Mouse (Mus musculus) megakaryocyte progenitor cell, adult 5-6 weeks (primary cell): Measurements from ENCODE around the gene Usp30. TPM values are rescaled to one million over a fixed set of nuclear protein-coding genes. Genes with fewer than 3 reads are reported as not detected.

Experiments
- ATAC-seq: replicated peaks from 2 replicates; pipeline ENCODE4 v1.8.0; 2016; ENCODE audit warnings: mild to moderate bottlenecking, moderate TSS enrichment, inconsistent platforms; ENCODE audit not compliant: poor library complexity
- total RNA-seq, 2 experiments: library from RNA; stranded (forward) in 1 of 2; stranded (reverse) in 1 of 2; fragments of 157-497, 149-512 nt in 1 of 2; fragments of 200-1000 nt in 1 of 2; gene quantifications; 2 replicates each; pipeline versions ENCODE4 v1.2.3 to v1.2.4; 2015 to 2017

The Usp30 gene
- total RNA-seq (2015) (4.4 and 7.7 TPM in 2 replicates), total RNA-seq (2017) (5.0 and 8.6 TPM in 2 replicates)

DNA sequence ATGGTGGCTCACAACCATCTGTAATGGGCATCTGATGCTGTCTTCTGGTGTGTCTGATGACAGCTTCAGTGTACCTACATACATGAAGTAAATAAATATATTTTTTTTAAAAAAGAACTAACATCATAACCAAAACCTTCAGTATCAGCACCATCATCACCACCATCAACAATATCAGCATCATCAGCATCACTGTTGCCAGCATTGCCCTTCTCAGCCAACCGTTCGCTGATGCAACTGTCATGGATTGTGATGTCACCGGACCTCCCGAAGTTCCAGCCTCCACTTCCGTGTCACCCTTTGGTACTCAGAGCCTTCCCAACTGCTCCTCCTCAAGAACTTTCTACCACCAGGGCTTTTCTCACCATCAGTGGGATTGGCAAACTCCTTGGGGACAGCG lies at the start of gene Usp30:
Gene Usp30 (plus strand): TSS at position 301 of the 400 bp plus-strand sequence.
- no peak for ATAC-seq

DNA sequence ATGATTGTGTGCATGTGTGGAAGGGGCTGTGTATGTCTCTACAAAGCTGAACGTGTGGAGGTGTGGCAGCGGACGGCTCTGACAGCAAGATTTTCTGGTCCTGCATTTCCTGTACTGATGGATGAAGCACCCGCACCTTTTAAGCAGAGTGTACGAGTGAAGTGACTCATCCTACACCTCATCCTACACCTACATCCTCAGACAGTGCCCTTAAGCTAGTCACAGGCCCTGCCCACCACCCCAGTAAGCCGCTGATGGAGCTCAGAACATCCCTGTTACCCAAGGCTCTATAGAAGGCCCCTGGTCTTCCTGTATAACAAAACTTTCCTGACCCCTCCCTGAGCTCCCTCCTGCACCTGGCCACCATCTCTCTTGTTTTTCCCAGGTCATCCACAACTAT lies 40.9 kb upstream of the Usp30 start:
- no peak for ATAC-seq

DNA sequence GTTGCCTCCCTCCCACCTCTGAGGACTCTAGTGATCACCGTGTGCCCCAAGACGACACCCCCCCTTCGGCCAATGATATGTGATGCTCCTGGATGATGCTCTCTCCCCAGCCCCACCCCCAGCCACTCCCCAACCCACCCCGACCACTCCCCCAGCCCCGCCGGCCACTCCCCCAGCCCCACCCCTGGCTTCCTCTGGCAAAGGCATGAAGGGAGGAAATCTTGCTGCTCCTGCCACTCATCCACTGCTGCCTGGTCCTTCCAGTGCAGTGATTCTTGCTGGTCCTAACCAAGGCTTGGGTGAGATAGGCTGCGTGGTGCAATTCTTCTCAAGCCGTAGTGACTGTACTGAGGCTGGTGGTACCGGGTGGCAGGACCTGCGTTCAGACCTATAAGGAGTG lies 40.4 kb upstream of the Usp30 start:
- no peak for ATAC-seq

DNA sequence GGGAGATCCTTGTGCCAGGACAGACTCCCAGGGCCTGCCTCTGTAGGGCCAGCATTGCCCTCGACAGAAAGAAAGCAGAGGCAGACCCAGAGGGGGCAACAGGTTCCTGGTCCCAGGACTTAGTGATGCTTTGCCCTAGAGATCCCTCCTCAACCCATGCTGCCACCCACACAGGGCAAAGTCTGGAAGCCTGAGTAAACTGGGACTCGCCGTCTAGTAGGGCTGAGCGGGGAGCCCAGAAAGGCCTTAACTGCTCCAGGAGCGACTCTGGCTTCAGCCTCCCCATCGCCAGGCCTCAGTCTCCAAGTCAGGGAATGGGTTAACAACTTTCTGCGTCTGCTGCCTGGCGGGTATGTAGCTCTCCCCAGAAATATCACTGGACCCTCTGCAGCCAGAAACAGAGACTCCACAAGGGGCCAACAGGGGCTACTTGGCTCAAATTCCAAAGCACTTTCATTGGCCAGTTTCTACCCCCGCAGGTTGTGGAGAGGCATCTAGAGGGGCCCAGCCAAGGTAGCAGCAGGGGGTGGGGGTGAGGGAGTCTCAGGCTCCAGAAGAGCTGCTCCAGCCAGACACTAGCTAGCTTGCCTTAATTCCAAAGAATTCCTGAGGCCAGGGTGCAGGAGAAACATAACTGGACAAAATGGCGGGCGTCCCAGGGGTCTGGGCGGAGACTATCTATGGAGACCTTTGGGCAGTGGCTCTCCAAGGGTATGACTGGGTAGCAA lies 37.9 kb upstream of the Usp30 start:
- no peak for ATAC-seq

DNA sequence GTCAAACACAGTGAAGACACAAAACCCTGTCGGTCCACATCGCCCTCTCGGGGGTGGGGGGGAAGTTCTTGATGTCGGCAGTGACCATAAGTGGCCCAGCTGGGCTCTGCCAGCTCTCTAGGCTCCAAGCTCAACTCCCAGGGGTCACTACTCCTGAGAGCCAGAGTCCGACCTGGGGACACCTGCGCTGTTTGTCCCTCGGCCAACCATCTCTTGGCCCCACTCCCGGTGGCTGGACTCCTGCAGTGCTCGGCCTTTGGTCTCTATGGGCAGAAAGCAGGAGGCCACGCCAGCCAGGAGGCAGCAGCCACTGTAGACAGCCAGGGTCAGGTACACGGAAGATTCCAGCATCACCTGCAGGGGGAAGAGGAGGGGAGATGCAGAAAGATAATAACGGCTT lies 37.1 kb upstream of the Usp30 start:
- no peak for ATAC-seq

DNA sequence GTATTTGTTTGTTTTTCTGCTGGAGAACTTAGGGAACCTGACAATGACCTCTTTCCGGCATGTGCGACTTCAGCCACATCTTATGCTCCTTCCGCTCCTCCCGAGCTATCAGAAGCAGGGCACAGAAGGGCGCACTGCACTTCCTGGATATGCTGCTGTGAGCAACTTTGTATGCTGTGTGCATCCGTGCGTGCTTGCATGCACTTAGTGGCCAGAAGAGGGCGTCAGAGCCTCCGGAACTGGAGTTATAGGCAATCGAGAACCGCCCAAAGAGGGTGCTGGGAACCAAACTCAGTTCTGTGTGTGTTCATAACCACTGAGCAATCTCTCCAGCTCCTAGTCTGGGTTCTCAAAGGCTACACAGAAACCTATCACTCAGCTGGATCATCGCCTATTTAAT lies 34.6 kb upstream of the Usp30 start:
- ATAC-seq, result no peak

DNA sequence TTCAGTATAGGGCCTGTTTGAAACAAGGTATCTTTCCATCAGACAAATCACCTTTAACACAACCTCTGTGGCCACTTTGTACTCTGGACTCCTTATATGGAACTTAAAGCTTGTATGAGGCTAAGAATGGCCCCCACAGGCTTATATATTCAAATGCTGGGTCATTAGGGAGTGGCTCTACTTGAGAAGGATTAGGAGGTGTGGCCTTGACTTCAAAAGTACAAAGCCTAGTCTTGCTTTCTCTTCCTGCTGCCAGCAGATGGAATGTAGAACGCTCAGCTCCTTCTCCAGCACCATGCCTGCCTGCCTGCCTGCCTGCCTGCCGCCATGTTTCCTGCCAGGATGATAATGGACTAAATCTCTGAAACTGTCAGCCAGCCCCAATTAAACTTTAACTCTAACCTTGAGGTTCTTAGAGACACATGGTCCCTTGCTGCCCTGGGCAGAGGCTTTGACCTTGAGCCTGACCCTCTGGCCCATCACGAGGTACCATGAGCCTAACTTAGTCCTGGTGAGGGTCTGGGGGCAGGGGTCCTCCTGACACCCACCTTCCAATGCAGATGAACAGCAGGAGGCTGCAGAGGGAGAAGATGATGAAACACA lies 33.0 kb upstream of the Usp30 start:
- ATAC-seq, result no peak

DNA sequence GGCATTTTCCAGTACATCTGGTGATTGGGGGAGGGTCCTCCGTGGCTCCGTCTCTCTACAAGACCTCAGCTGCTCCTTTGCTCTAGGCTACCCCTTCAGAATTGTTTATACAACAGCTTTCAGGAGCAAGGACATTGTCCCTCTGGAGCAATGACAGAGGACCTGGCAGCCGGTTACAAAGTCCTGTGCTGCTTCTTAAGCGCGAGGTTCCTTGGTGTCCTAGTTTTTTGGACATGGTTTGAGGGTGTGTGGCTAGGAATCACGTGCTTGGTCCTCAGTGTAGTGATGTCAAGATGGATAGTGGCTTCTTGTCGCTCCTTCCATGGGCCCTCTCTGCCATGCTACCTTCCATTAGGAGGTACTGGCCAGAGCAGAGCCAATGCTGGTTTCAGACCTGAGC lies 30.9 kb upstream of the Usp30 start:
- ATAC-seq, result no peak

DNA sequence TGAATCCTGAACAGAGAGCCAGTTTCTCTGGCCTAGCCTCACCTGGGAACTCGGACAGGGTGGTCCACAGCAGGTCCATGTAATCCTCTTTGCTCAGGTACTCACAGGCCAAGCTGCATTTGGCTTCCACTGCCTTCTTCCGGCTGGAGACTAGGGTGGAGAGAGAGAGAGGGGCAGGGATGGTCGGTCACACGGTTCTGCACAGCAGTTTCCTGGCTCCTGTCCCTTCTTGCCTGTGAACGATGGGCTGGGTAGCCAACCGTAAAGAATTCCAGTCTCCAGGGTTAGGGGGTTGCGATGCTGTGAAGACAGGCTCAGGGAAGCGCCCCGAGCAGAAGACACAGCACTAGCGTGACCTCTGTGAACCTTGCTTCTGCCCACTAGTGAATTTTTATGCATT lies 30.1 kb upstream of the Usp30 start:
- no peak for ATAC-seq

DNA sequence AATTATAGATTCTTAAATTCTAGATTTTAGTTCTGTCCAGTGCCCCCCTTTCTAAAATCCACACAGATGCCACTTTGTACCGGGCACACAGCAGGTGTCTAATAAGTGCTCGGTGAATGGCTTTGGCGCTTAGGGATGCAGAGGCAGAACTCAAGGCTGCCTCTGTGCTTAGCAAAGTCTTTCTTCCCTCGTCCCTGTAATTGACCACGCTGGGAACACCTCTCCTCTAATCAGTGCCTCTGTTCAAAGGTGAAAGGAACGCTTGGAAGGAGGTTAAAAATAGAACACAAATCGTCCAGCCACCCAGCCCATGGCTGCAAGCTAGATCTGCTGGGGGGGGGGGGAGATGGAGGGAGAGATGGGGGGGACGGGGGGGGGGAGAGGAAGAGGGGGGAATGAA lies 24.8 kb upstream of the Usp30 start:
- no peak for ATAC-seq

DNA sequence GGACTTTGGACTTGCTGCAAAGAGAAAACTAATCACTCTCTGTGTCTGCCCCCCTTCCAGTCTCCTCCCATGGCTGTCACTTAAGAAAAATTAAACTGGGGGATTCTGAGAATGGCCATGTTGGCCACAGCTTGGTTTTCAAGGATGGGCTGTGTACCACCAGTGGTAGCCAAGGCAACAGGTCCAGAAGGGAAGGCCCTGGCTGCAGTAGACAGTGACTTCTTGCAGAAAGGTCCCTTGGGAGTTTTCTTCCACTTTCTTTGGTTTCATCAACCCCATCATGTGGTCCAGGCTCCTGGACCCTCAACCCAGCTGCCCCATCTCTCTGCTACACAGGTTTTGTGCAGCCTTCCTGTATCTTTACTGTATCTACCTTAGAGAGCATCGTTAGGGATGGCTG lies 24.4 kb upstream of the Usp30 start:
- no peak for ATAC-seq

DNA sequence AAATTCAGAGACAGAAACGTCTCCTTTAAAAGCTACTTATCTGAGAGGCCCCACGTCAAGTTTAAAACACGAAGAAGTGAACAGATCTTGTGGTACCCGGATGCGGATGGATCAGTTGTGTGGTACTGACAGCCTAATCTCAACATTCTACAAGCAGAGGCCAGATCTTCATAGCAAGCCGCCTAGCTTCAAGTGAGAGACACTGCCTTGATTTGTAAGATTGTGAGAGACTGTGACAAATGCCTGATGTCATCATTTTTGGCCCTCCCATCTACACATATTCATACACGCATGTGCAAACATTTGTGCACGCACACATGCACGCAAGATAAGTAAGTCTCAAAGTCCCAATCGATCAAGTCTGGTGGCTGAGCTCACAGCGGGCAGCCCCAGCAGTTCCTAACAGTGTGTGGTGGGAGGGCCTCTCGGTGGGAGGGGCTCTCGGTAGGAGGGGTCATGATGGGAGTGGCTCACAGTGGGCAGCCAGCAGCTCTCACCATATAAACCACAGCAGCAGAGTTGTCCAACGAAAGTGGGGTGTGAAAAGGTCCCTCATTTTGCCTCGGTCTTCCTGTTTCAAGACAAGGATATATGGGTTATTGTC lies 23.8 kb upstream of the Usp30 start:
- peak; percentile 93 for ATAC-seq

DNA sequence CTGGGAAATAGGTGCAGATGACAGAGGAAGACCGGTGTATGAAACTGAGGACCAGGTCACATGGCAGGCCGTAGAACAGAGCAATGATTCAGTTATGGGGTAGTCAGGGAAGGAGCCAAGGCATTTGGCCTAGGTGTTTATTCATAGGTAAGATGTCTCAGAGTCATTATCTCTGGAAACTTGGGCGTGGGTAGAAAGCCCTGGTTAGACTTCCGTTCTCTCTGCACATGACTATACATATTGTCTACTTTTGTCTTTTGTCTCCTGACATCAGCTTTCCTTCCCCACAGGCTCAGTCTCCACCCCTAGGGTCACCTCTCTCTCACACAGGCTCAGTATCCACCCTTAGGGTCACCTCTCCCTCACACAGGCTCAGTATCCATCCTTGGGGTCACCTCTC lies 21.5 kb upstream of the Usp30 start:
- ATAC-seq, result no peak

DNA sequence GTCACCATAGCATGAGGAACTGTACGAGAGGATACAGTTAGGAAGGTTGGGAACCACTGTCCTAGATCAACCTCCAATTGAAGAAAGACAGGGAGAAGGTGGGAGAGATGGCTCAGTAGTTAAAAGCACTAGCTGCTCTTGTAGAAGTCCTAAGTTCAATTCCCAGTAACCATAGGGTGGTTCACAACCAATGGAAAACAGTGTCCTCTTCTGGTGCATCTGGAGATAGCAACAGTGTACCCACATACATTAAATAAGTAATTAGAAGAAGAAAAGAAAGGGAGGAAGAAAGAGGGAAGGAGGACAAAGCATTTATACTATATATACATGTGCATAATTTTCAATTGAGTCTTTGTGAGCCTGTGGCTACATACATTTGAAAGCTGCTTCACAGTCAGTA lies 20.1 kb upstream of the Usp30 start:
- ATAC-seq, result peak; percentile 49; the same call in 1 of the 2 replicates

DNA sequence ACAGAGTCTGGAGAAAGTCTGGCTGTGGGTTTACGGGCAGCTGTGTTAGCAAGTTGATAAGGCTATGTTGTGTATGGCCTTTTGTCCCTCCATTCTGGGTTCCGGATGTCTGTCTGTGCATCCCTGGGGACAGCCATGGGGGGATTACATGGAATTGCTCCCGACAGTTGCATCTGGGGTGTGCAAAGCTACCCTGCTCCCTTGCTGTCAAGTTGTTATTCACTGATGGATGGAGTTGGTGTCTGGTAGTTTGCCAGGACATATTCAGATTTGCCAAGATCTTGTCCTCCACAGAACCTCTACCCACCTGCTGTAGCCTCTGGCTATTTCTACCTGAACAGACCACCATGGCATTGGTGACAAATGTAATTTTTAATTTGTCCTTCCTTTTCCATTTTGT lies 19.1 kb upstream of the Usp30 start:
- no peak for ATAC-seq

DNA sequence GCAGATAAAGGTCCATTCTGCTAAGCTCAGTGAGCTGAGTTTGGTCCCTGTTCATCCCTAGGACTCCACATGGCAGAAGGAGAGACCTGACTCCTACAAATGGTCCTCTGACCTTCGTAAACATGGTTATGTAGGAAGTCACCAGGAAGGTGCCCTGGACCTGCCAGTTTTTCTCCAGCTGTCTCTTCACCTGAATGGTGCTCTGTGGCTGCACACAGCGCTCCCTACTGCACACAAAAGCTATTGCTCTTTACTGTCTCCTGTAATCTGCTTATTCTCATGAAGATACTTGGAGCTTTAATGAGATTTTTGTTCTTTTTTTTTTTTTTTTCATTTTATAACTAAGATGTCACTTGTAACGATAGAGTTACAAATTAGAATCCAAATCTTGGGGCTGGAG lies 18.7 kb upstream of the Usp30 start:
- no peak for ATAC-seq

DNA sequence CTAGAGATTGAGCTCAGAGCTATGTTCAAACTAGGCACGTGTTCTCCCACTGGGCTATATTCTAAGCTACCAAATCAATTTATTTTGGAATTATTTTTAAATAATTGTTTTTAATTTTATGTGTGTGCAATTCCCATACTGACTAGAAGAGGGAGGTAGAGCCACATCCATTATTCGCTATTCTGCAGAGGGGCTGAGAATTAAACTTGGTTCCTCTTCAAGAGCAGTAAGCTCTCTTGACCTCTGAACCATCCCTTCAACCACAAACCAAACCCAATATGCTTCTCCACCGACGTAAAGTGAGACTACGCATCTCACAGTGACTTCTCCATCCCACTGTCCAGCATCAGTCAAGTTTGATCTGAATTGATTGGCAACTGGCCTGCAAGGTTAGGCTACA lies 18.1 kb upstream of the Usp30 start:
- no peak for ATAC-seq

DNA sequence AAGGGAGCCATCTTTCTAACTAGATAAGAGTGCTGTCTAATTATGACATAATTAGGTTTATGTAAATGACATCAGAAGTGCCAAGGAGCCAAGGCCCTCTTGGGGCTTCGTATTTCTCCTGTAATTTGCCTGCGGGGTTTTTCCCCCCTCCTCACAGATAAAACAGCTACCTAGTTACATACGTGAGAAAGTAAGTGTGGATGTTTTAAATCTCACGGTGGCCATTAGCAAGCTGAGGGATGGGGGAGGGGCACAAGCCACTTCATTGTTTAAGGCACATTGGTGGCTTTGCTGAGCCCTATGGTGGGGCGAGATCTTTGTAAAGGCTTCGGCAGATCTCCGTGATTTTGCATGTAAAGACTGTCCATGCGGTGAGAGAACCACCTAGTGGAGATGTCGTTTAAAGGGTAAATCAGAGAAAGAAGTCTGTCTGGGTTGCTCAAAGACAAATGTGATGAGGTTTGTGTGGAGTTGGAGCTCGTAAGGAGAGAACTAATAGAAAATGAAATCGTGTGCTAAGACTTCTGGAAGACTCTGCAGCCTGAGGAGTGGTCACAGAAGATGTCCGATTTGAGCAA lies 16.4 kb upstream of the Usp30 start:
- no peak for ATAC-seq

DNA sequence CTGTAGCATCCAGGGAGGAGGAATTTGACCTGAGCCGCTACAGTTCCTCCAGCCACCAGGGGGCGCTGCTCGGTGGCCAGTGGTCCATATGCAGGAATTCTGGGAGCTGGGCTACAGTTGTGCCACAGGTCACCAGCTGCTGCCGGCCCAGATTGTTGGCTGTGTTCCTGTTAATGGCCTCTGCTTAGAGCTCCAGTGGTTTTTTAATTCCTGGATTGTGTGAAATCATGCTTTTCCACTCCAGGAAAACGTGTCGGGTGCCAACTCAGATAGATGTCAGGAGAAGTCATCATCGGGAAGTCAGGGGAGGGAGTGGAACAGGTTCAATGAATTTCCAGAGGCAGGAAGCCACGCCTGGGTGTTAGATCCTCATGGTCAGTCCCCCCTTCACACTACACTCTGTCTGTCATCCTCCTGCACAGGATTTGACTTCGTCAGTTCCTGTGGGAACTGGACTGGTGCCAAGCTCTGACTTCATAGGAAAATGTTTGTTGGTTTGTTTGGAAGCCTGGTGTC lies 13.0 kb upstream of the Usp30 start:
- peak; percentile 73 for ATAC-seq

DNA sequence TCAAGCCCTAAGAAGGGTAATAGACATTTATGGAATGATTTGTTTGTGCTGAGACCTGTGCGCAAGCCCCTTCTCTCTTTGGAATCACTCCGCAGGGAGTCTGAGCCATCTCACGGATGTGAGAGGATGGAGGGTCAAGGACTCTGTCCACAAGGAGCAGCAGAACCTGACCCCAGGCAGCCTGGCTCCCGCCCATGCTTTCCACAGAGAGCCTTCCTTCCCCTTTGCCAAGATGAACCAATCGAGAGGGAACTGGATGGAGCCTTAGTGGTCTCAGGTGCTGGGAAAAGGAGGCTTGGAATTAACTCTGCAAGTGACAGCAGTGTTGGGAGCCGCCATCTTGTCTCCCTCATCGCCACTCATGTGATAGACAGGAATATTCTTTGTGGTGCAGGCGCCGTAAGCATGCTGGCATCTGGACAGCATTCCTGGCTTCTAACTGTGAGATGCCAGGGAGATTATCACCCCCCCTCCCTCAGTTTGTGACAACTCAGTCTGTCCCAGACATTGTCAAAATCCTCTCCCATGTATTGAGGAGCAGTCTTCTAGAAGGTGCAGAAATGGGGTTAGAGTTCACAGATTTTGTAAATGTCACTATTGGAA lies 8.0 kb upstream of the Usp30 start:
- no peak for ATAC-seq

DNA sequence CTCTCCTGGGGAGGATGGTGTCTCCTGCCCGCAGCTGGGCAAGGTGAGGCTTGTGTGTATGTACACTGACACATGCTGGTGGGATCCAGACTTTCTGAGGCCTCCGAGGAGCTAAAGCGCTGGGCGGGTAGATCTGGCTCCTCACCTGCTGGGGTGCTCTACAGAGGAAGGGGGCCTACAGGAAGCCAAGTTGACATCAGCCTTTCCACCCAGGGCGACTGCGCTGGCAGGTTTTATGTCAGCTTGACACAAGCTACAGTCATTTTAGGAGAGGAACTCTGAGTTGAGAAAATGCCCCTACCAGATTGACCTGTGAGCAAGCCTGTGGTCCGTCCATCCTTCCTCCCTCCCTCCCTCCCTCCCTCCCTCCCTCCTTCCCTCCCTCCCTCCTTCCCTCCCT lies 3.6 kb upstream of the Usp30 start:
- no peak for ATAC-seq

DNA sequence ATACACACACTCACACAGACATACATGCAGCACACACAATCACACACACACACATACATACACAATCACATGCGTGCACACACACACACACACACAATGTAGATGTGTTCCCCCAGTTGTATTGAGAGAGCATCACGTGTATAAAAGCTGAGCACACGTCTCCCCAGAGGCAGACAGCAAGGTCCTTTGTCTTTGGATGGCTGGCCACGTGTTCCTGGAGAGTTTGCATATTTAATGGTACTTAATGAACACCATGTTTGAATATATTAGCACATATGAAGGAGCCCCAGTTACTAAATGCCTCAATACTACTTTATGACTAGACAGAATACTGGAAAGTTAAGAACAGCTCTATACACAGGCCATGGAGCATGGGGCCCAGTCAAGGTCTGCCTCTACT lies 1.3 kb upstream of the Usp30 start:
- ATAC-seq, result no peak
